Mouse (Mus musculus): Measurements from ENCODE around the gene Parvb. TPM values are rescaled to one million over a fixed set of nuclear protein-coding genes. Genes with fewer than 3 reads are reported as not detected.

Gene Parvb
- total and polyA plus RNA-seq, 2 experiments from 2014 or later, result 4.3 to 9.4 TPM

DNA sequence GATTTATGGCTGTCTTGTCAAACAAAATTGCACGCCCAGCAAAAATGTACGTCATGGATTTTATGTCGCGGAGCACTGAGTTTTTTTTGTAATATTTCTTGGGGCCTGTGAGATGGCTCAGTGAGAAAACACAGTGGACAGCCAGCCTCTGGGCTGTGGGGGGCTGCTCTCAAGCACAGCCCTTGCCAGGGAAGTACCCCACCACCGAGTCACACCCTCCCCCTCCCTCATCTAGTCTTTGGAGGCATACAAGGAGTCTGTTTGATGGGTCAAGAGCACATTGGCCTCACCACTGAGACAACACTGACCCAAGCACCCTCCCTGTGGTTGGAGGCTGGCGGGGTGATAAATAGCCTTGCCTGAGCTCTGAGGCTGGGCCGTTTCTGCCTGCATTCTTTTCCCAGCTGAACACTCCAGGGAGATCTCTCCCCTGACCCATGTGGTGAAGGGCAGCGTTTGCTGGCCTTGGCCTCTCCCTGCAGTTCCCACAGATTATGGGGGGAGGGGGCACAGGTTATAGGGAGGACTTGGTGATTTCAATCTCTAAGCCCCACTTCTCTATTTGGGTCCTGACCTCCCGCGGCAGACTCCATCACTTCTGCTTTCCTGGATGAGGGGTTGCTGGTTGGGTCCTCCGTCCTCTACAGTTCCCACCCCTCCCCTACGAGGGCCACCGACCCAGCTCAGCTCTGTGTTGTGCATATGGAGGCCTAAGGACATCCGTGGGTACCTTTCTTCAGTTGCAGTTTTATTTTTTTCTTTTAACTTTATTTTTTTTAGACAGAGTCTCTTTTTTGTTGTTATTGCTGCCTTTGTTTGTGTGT is 118.3 kb downstream of the Parvb start:
- no peak overlapping the region for H3K9ac ChIP-seq
- 0 out of 2 replicates have a peak, but pooled peaks cover 5% of the 10 kb centered on the region for H3K9me3 ChIP-seq (ENCODE audit: low read length)
- no peaks in the 10 kb centered on the region for H3K36me3 ChIP-seq (ENCODE audit: insufficient read depth)
- DNase-seq, result no peak
- ATAC-seq, result no peak
- H3K4me2 ChIP-seq (ENCODE audit: low read depth), result no peak overlapping the region
- H3K4me1 ChIP-seq (ENCODE audit: insufficient read depth), result peaks cover 6% of the 10 kb centered on the region; the same call in 1 of the 2 replicates
- no peak for TF ChIP-seq CTCF (IDR thresholded peaks at IDR 0.05; ENCODE audit: low read depth)
- no peaks in the 10 kb centered on the region for H3K27me3 ChIP-seq (ENCODE audit: insufficient read depth, low read length)
- WGBS, result 78% methylated on average over 14 of the region's 14 CpGs
- H3K4me3 ChIP-seq (ENCODE audit: low read depth, low read length), result no peak overlapping the region
- H3K27ac ChIP-seq (ENCODE audit: low read depth, low read length), result no peak overlapping the region

DNA sequence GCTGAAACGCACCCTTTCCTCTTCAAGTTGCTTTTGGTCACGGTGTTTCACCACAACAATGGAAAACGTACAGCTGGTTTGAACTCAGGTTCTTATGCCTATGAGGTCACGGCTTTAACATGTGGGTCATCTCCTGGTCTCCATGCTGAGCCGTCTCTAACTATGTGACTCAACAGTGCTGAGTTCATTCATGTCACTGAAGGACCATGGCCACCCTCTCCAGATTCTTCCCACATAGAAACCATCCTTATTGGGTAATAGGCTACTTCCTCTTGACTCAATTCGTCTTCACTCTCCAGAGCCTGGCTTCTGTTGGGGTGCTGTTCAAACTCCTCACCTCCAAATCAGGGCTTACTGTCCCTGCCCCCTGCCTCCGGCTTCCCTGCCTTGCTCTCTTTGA is 119.5 kb downstream of the Parvb start:
- H3K4me2 ChIP-seq (ENCODE audit: low read depth), result no peak overlapping the region
- no peak for ATAC-seq
- no peak overlapping the region for H3K4me3 ChIP-seq (ENCODE audit: low read depth, low read length)
- 88% methylated on average over 7 of the region's 7 CpGs for WGBS
- H3K4me1 ChIP-seq (ENCODE audit: insufficient read depth), result peaks cover 6% of the 10 kb centered on the region; the same call in 1 of the 2 replicates
- H3K9me3 ChIP-seq (ENCODE audit: low read length), result 0 out of 2 replicates have a peak, but pooled peaks cover 5% of the 10 kb centered on the region
- DNase-seq, result no peak
- no peak overlapping the region for H3K27ac ChIP-seq (ENCODE audit: low read depth, low read length)
- no peak overlapping the region for H3K9ac ChIP-seq
- H3K36me3 ChIP-seq (ENCODE audit: insufficient read depth), result no peaks in the 10 kb centered on the region
- no peak for TF ChIP-seq CTCF (IDR thresholded peaks at IDR 0.05; ENCODE audit: low read depth)
- H3K27me3 ChIP-seq (ENCODE audit: insufficient read depth, low read length), result no peaks in the 10 kb centered on the region

DNA sequence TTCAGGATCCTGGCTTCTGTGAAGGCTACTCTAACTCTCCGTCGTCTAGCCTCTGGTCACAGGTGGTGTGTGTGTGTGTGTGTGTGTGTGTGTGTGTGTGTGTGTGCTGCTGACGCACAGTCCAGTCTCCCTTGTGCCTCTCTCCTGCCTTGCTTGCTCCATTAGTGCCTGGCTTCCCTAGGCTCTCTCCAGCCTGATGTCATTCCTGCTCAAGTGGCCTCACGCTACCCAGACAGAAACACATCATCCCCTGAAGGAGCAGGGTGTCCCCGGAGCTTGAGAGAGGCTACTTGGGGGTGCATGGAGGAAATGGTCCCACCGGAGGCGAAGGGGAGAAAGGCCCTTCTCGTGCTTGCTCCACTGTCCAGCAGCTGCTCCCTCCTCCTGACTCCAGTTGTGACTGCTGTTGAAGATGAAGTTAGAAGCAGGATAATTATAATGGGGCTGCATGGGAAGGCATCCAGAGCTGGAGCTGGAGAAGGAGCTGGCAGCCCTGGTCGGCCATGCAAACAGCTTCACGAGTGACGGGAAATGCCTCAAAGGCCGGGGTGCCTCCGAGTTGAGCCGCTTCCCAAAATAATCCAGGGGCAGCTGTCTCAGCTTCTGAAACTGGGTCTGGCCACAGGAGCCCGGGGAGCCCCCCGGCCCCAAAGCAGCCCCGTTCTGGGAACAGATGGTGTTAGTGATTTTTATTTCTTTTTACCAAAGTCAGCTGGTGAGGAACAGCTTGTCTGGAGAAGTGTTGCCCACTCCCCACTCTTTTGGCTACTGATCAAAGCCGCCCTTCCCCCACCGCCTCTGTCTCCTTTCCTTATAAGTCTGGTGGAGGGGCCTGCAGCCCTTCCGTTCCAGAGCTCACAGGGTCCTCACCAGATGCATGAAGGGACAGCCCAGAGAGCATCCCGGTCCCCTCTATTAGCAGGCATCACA is 120.3 kb downstream of the Parvb start:
- Histone ChIP-seq H3K9ac (no peak overlapping the region), H3K27ac (ENCODE audit: low read depth, low read length) (peak overlapping the region; percentile 73), H3K4me2 (ENCODE audit: low read depth) (no peak overlapping the region; the same call in 1 of the 2 replicates), H3K4me3 (ENCODE audit: low read depth, low read length) (no peak overlapping the region), H3K9me3 (ENCODE audit: low read length) (0 out of 2 replicates have a peak, but pooled peaks cover 5% of the 10 kb centered on the region), H3K4me1 (ENCODE audit: insufficient read depth) (peaks cover 6% of the 10 kb centered on the region; the same call in 1 of the 2 replicates), H3K36me3 (ENCODE audit: insufficient read depth) (no peaks in the 10 kb centered on the region), H3K27me3 (ENCODE audit: insufficient read depth, low read length) (no peaks in the 10 kb centered on the region)
- DNase-seq, result peak; percentile 91
- no peak for TF ChIP-seq CTCF (IDR thresholded peaks at IDR 0.05; ENCODE audit: low read depth)
- peak; percentile 90 for ATAC-seq
- 51% methylated on average over 21 of the region's 21 CpGs for WGBS

DNA sequence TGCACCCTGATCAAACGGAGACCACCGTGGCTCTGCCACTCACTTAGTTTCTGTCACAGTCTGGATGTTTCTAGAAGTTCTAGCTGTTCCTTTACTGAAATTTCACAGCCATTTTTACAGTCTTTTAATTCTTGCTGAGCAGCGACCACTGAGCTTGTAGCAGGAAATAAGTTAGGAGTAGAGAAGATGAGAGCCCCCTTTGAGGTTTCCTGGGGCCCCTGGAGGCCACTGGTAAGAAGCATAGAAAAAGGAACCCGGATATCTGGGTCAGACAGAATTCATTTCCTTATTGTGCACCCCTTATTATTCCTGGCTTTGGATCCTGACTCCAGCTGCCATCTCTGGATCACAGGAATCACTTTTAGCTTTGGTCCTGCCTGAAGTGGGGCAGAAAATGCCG is 123.2 kb downstream of the Parvb start:
- 82% methylated on average over 5 of the region's 5 CpGs for WGBS
- no peak overlapping the region for H3K27ac ChIP-seq (ENCODE audit: low read depth, low read length)
- no peak for TF ChIP-seq CTCF (IDR thresholded peaks at IDR 0.05; ENCODE audit: low read depth)
- H3K4me2 ChIP-seq (ENCODE audit: low read depth), result no peak overlapping the region
- no peak for DNase-seq
- H3K4me1 ChIP-seq (ENCODE audit: insufficient read depth), result peaks cover 6% of the 10 kb centered on the region; the same call in 1 of the 2 replicates
- H3K36me3 ChIP-seq (ENCODE audit: insufficient read depth), result no peaks in the 10 kb centered on the region
- H3K9ac ChIP-seq, result no peak overlapping the region
- H3K9me3 ChIP-seq (ENCODE audit: low read length), result no peaks in the 10 kb centered on the region
- ATAC-seq, result no peak
- no peak overlapping the region for H3K4me3 ChIP-seq (ENCODE audit: low read depth, low read length)
- H3K27me3 ChIP-seq (ENCODE audit: insufficient read depth, low read length), result no peaks in the 10 kb centered on the region

DNA sequence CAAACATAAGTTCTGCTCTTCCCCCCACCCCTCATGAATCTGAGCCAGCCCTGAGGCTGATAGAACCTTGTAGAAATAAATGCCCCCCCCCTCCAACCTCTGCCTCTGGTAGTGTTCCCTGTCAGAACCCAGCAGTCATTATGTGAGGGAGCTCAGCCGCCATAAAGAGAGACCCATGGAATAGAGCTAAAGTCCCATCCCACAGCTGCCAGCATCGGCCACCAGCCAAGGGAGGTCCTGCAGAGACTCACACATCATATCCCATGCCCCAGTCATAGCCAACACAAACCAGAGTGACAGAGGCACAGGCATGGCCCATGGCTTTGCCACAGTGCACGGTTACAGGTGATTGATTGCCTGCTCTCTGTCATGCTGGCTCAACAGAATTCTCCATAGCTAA is 132.9 kb downstream of the Parvb start:
- Histone ChIP-seq H3K27me3 (ENCODE audit: insufficient read depth, low read length) (no peaks in the 10 kb centered on the region), H3K36me3 (ENCODE audit: insufficient read depth) (no peaks in the 10 kb centered on the region), H3K4me2 (ENCODE audit: low read depth) (no peak overlapping the region), H3K4me1 (ENCODE audit: insufficient read depth) (0 out of 2 replicates have a peak, but pooled peaks cover 3% of the 10 kb centered on the region), H3K27ac (ENCODE audit: low read depth, low read length) (no peak overlapping the region), H3K9ac (no peak overlapping the region), H3K4me3 (ENCODE audit: low read depth, low read length) (no peak overlapping the region), H3K9me3 (ENCODE audit: low read length) (no peaks in the 10 kb centered on the region)
- ATAC-seq (no peak), DNase-seq (no peak)
- 89% methylated on average over 3 of the region's 3 CpGs for WGBS
- TF ChIP-seq CTCF (IDR thresholded peaks at IDR 0.05; ENCODE audit: low read depth), result no peak

Other genes starting within 250 kb of the Parvb start
- 6.0 and 9.2 TPM in 2 replicates for gene Efcab6, start 166.7 kb upstream of the Parvb start, total RNA-seq (2014; rRNA removed)
- gene Efcab6, start 166.7 kb upstream of the Parvb start, polyA plus RNA-seq (2015; fragmentation: Nextera tagmentation; extraction: Ambion mirVana), result 3.2 and 4.4 TPM in 2 replicates
- 157 and 179 TPM in 2 replicates for gene Sult4a1, start 126.3 kb upstream of the Parvb start, total RNA-seq (2014; rRNA removed)
- gene Sult4a1, start 126.3 kb upstream of the Parvb start, polyA plus RNA-seq (2015; fragmentation: Nextera tagmentation; extraction: Ambion mirVana), result 132 and 140 TPM in 2 replicates
- gene Pnpla5, start 108.9 kb upstream of the Parvb start, total RNA-seq (2014; rRNA removed), result not detected in 2 replicates
- gene Pnpla5, start 108.9 kb upstream of the Parvb start, polyA plus RNA-seq (2015; fragmentation: Nextera tagmentation; extraction: Ambion mirVana), result not detected in 2 replicates
- gene Pnpla3, start 64.2 kb upstream of the Parvb start, total RNA-seq (2014; rRNA removed), result 5.2 and 5.6 TPM in 2 replicates
- gene Pnpla3, start 64.2 kb upstream of the Parvb start, polyA plus RNA-seq (2015; fragmentation: Nextera tagmentation; extraction: Ambion mirVana), result 2.4 and 3.0 TPM in 2 replicates
- gene Samm50, start 39.8 kb upstream of the Parvb start, total RNA-seq (2014; rRNA removed), result 36.6 and 37.2 TPM in 2 replicates
- 88.3 and 93.8 TPM in 2 replicates for gene Samm50, start 39.8 kb upstream of the Parvb start, polyA plus RNA-seq (2015; fragmentation: Nextera tagmentation; extraction: Ambion mirVana)
- 1.6 and 2.1 TPM in 2 replicates for gene Parvg, start 92.0 kb downstream of the Parvb start, total RNA-seq (2014; rRNA removed)
- 1.6 and 1.7 TPM in 2 replicates for gene Parvg, start 92.0 kb downstream of the Parvb start, polyA plus RNA-seq (2015; fragmentation: Nextera tagmentation; extraction: Ambion mirVana)
- 28.8 and 48.4 TPM in 2 replicates for gene Shisal1, start 215.1 kb downstream of the Parvb start, total RNA-seq (2014; rRNA removed)
- 10.8 and 19.0 TPM in 2 replicates for gene Shisal1, start 215.1 kb downstream of the Parvb start, polyA plus RNA-seq (2015; fragmentation: Nextera tagmentation; extraction: Ambion mirVana)